Mouse (Mus musculus) left cerebral cortex, postnatal 10 days (tissue): ENCODE data around the gene Grik3. TPM values are rescaled to one million over a fixed set of nuclear protein-coding genes. Genes with fewer than 3 reads are reported as not detected.

Source experiments
- DNase-seq, 2 experiments: peaks; one replicate each; pipeline ENCODE4 v3.0.0; 2021 to 2022; ENCODE audit warnings: low spot score in 2 of 2, mixed read lengths in 1 of 2; ENCODE audit errors: extremely low spot score in 1 of 2
- intact Hi-C: fragments of 180-260 bp; cut with DNase I; formaldehyde crosslinking; loops from one replicate; pipeline ENCODE4 v1.15.1; 2025
- total RNA-seq, 2 experiments: library from RNA; stranded (reverse); gene quantifications; 2 replicates each; pipeline ENCODE4 v1.2.3; 2021

Grik3 gene
- total RNA-seq: 10 to 100 TPM; 56.4 to 56.5 TPM

DNA sequence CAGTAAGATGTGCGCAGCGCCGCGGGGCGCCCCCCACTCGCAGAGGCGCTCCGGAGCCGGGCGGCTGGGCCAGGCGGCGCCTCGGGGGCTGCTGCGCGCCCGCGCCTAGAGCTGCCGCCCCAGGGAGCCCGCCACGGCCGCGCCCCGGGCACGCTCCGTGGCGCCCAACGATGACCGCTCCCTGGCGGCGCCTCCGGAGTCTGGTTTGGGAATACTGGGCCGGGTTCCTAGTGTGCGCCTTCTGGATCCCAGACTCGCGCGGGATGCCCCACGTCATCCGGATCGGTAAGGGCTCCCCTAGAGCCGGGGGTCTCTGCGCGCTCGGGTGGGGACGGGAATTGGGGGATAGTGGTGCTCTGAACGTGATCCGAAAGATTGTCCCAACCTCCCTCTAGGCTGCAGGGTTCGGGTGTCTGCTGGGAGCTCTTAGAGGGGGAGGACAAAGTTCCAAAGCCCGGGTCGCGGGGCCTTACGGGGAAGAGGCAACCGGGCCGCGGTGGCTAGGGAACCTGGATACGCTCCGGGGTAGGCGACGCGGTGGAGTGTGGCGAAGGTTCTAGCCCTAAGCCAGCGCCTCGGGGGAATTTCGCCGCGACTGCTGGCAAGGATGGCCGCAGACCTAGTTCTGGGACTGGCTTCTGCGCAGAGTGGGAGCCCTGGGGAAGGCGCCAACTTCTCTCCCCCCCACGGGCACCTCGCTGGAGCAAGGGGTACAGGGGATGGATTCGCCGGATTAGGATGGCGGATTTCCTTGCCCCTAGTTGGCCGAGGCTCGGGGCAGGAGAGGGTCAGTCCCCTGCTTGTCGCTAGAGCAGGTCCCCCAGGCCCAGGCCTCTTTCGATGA is at the start of gene Grik3:
TSS of gene Grik3 (plus strand) at position 40 of the 844 bp plus-strand sequence.
- intact Hi-C loops: loop anchor here (2.0 to 10.0 kb wide), 2 partner anchors 212 to 354 kb away; no protein-coding TSS in a partner anchor
- peak in 1 of 2 experiments; percentile 49 for DNase-seq

GRCm38 (mm10) chr4:125441821-125442220 is 48.7 kb upstream of the Grik3 start:
- DNase-seq: no peak
- intact Hi-C loops: no loop called here

- intact Hi-C loops: no loop called here
- no peak for DNase-seq
Observed at GRCm38 (mm10) chr4:125444366-125444765, 46.1 kb upstream of the Grik3 start.

DNA sequence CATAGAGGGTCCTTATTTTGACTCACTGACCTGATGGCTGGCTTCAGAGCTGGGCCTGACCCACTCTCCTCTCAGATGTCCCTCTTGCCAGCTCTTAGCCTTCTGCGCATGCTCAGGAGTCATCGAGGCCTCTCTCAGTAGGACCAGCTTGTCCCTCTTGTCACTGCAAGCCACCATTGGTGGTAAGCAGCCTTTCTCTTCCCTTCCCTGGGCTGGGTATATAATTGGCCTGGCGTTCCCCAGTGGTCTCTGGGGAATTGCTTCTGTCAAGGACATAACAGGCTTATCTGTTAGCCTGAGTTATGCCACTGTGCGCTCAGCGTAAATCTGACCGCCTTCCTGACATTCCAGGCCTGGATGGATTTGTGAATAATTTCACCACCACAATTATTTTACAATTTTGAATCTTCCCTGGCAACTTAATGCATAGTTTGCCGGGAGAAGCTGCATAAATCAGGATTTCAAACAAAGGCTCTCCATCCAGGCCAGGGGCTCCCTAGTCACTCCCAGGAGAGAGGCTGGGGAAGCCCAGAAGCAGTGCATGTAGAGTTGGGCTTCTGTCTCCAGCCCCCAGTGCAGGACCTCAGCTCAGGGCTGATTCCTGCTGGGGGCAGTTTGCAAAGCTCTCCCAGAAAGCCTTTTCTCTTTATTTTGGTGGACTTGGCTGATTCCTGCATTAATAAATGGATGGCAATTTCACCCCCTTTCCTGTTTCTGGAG is 39.7 kb upstream of the Grik3 start:
- no peak for DNase-seq
- intact Hi-C loops: no loop called here

DNA sequence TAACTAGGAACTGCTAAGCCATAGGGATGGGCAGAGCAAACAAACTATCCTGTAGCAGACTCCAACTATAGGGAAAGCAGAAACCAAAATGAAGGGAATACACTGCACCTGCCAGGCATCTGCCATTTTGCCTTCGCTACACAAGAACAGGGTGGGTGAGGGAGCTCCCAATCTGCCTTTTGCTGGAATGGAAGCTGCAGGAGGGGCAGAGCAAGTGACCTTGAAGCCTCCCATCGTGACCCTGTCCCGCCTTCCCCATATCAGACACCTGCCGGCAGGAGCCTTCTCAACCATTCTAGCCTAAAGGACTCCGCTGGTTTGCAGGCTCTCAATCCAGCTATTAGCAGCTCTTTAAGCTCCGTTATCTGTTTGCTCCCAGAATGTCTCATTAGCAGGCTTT is 38.7 kb upstream of the Grik3 start:
- DNase-seq: no peak
- intact Hi-C loops: no loop called here

GRCm38 (mm10) chr4:125456506-125456905 is 34.0 kb upstream of the Grik3 start:
- DNase-seq: no peak
- intact Hi-C loops: no loop called here

- DNase-seq: no peak
- intact Hi-C loops: no loop called here
Observed at GRCm38 (mm10) chr4:125457152-125458093, 33.1 kb upstream of the Grik3 start.

DNA sequence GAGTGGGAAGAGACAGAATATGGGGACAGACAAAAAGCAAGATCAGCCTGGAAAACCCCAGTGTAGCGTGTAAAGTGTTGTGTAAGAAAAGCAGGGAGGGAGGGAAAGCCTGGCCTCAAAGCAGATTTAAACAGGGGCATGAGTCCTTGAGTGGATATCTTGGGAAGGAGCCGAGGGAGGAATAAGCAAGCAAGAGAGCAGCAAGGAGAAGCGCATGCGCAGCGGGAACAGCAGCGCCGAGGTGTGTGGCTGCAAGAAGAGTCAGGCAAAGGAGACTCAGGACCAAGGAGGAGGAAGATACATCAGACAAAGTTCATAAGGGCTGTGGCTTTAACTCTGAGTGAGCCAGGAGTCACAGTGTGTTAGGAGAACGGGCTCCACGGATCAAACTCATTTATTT is 30.7 kb upstream of the Grik3 start:
- intact Hi-C loops: no loop called here
- DNase-seq: no peak

- intact Hi-C loops: loop anchor here (10.0 kb wide), 1 partner anchor 75 kb away; no protein-coding TSS in a partner anchor
- DNase-seq: no peak
Observed at GRCm38 (mm10) chr4:125469711-125470372, 20.7 kb upstream of the Grik3 start.

GRCm38 (mm10) chr4:125474903-125475302 is 15.6 kb upstream of the Grik3 start:
- intact Hi-C loops: loop anchor here (10.0 kb wide), 1 partner anchor 80 kb away; no protein-coding TSS in a partner anchor
- no peak for DNase-seq

GRCm38 (mm10) chr4:125478071-125478470 is 12.4 kb upstream of the Grik3 start:
- intact Hi-C loops: loop anchor here (10.0 kb wide), 1 partner anchor 83 kb away; no protein-coding TSS in a partner anchor
- peak; percentile 44 to 68 for DNase-seq

DNA sequence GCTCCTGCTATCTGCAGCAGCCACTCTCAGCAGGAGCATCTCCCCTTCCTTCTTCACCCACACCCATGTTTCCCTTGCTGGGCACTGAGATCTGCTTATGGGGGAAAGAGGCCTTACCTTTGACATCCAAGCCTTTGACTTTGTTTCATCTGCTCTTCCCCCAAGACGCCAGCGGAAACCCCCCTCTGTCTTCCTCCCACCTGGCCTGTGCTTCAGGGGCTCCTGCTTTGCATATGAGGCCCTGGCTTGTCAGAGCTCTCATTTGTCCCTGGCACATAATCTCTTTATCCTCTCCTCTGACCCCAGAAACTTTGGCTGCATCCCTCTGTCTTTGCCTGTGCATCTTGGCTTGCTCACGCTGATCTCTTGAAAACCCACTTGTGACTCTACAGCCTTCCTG is 9.2 kb upstream of the Grik3 start:
- intact Hi-C loops: loop anchor here (10.0 kb wide), 1 partner anchor 316 kb away; no protein-coding TSS in a partner anchor
- DNase-seq: no peak

GRCm38 (mm10) chr4:125484131-125484530 is 6.4 kb upstream of the Grik3 start:
- no peak for DNase-seq
- intact Hi-C loops: loop anchor here (10.0 kb wide), 1 partner anchor 319 kb away; no protein-coding TSS in a partner anchor

GRCm38 (mm10) chr4:125485416-125486239 is 4.9 kb upstream of the Grik3 start:
- DNase-seq: no peak
- intact Hi-C loops: loop anchor here (5.0 to 10.0 kb wide), 2 partner anchors 321 to 462 kb away; no protein-coding TSS in a partner anchor

DNA sequence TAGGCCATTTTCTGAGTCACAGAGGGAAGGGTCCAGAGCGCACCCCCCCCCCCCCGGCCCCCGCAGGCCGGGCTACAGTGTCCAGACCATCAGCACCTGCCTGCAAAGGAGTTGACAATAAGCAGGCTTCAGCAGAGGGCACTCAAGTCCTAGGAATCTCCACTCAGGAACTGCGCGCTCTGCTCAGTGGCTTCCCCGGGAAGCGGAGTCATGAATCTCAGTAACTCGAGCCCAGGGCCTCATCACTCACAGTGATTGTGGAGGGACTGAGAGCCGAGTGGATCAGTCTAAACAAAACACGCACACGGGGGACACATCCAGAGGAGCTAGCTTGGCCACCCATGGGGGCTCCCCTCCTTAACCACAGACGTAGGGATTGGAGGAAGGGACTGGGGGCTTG is 3.9 kb upstream of the Grik3 start:
- intact Hi-C loops: loop anchor here (5.0 to 10.0 kb wide), 2 partner anchors 322 to 461 kb away; no protein-coding TSS in a partner anchor
- DNase-seq: peak in 1 of 2 experiments; percentile 43

GRCm38 (mm10) chr4:125487031-125487430 is 3.5 kb upstream of the Grik3 start:
- intact Hi-C loops: loop anchor here (5.0 to 10.0 kb wide), 2 partner anchors 322 to 460 kb away; no protein-coding TSS in a partner anchor
- DNase-seq: no peak
